Mouse (Mus musculus) CH12.LX (cell line): ENCODE measurements at regions not wholly inside any gene's neighbourhood (a gene's known extent, or its start where the extent isn't known, plus 50 kb on each side); places are given as distances from the start of the nearest gene placed in this dataset.

Experiments used
- CTCF ChIP-seq, 2 experiments: IDR thresholded peaks in 1 of 2; conservative IDR thresholded peaks in 1 of 2; 2 replicates each; pipeline ENCODE4 v1.5.1; 2011 to 2012; ENCODE audit warnings: low read depth in 2 of 2, low read length in 2 of 2, improper control_type of control experiment in 1 of 2, inconsistent platforms in 1 of 2, mild to moderate bottlenecking in 1 of 2, moderate library complexity in 1 of 2
- E2F4 ChIP-seq: IDR thresholded peaks from 2 replicates; pipeline ENCODE4 v1.6.1; 2011; ENCODE audit warnings: low read depth, low read length, improper control_type of control experiment; ENCODE audit not compliant: insufficient replicate concordance
- POLR2A ChIP-seq: IDR thresholded peaks from 2 replicates; pipeline ENCODE4 v1.6.1; 2011; ENCODE audit warnings: low read depth, mild to moderate bottlenecking, improper control_type of control experiment, low read length
- SMC3 ChIP-seq: IDR thresholded peaks from 2 replicates; pipeline ENCODE4 v1.6.1; 2011; ENCODE audit warnings: low read depth, low read length, improper control_type of control experiment
- USF1 ChIP-seq: IDR thresholded peaks from 2 replicates; pipeline ENCODE4 v1.6.1; 2014; ENCODE audit warnings: low read depth, mild to moderate bottlenecking, inconsistent platforms, low read length, improper control_type of control experiment

- no peak for TF ChIP-seq CTCF (conservative IDR thresholded peaks at IDR 0.05 in 1 of 2, IDR thresholded peaks at IDR 0.05 in 1 of 2; ENCODE audit: low read depth in 2 of 2, low read length in 2 of 2)
- TF ChIP-seq POLR2A, result no peak
- TF ChIP-seq USF1, result no peak
- no peak for TF ChIP-seq E2F4
- no peak for TF ChIP-seq SMC3
These were observed 181.9 kb upstream of the Habp2 start for GRCm38 (mm10) chr19:56105073-56105451.
